Mouse (Mus musculus): ENCODE results near the gene Amotl1. TPM values are rescaled to one million over a fixed set of nuclear protein-coding genes. Genes with fewer than 3 reads are reported as not detected.

The Amotl1 gene
- polyA plus RNA-seq, 1 experiment from 2014 or later: 28.6 TPM

- Histone ChIP-seq H3K4me3 (ENCODE audit: low read depth, low read length) (no peak overlapping the region), H3K9ac (replicated peaks; ENCODE audit: low read length) (no peak overlapping the region), H3K27me3 (ENCODE audit: control insufficient read depth, insufficient read depth, low read length) (no peaks in the 10 kb centered on the region), H3K27ac (replicated peaks; ENCODE audit: low read depth, low read length) (no peak overlapping the region), H3K4me2 (ENCODE audit: low read depth, low read length) (no peak overlapping the region), H3K36me3 (replicated peaks; ENCODE audit: control insufficient read depth, insufficient read depth, low read depth, low read length) (no peaks in the 10 kb centered on the region), H3K4me1 (ENCODE audit: control insufficient read depth, insufficient read depth, low read length) (no peaks in the 10 kb centered on the region), H3K9me3 (replicated peaks; ENCODE audit: control insufficient read depth, low read length) (no peaks in the 10 kb centered on the region)
- ATAC-seq (replicated peaks; ENCODE audit: insufficient number of reproducible peaks, low FRiP score, low TSS enrichment, low read depth) (no peak), DNase-seq (ENCODE audit: low spot score) (no peak)
- 74% methylated on average over 5 of the region's 5 CpGs for WGBS
Measured at GRCm38 (mm10) chr9:14530004-14530403, 114.9 kb downstream of the Amotl1 start.

- no peak overlapping the region for H3K9ac ChIP-seq (replicated peaks; ENCODE audit: low read length)
- no peaks in the 10 kb centered on the region for H3K36me3 ChIP-seq (replicated peaks; ENCODE audit: control insufficient read depth, insufficient read depth, low read depth, low read length)
- no peak overlapping the region for H3K4me2 ChIP-seq (ENCODE audit: low read depth, low read length)
- no peak for ATAC-seq (replicated peaks; ENCODE audit: insufficient number of reproducible peaks, low FRiP score, low TSS enrichment, low read depth)
- DNase-seq (ENCODE audit: low spot score): peak; percentile 81
- no peaks in the 10 kb centered on the region for H3K4me1 ChIP-seq (ENCODE audit: control insufficient read depth, insufficient read depth, low read length)
- no peaks in the 10 kb centered on the region for H3K9me3 ChIP-seq (replicated peaks; ENCODE audit: control insufficient read depth, low read length)
- H3K27ac ChIP-seq (replicated peaks; ENCODE audit: low read depth, low read length): no peak overlapping the region
- H3K27me3 ChIP-seq (ENCODE audit: control insufficient read depth, insufficient read depth, low read length): no peaks in the 10 kb centered on the region
- WGBS: 14% methylated on average over 4 of the region's 4 CpGs
- no peak overlapping the region for H3K4me3 ChIP-seq (ENCODE audit: low read depth, low read length)
Measured at GRCm38 (mm10) chr9:14523408-14524043, 121.3 kb downstream of the Amotl1 start.

GRCm38 (mm10) chr9:14521695-14522094 is 123.2 kb downstream of the Amotl1 start:
- WGBS: 43% methylated on average over 2 of the region's 2 CpGs
- H3K27me3 ChIP-seq (ENCODE audit: control insufficient read depth, insufficient read depth, low read length): no peaks in the 10 kb centered on the region
- no peak for ATAC-seq (replicated peaks; ENCODE audit: insufficient number of reproducible peaks, low FRiP score, low TSS enrichment, low read depth)
- no peak for DNase-seq (ENCODE audit: low spot score)
- H3K9me3 ChIP-seq (replicated peaks; ENCODE audit: control insufficient read depth, low read length): no peaks in the 10 kb centered on the region
- H3K4me3 ChIP-seq (ENCODE audit: low read depth, low read length): no peak overlapping the region
- no peak overlapping the region for H3K4me2 ChIP-seq (ENCODE audit: low read depth, low read length)
- H3K27ac ChIP-seq (replicated peaks; ENCODE audit: low read depth, low read length): no peak overlapping the region
- no peaks in the 10 kb centered on the region for H3K36me3 ChIP-seq (replicated peaks; ENCODE audit: control insufficient read depth, insufficient read depth, low read depth, low read length)
- no peak overlapping the region for H3K9ac ChIP-seq (replicated peaks; ENCODE audit: low read length)
- no peaks in the 10 kb centered on the region for H3K4me1 ChIP-seq (ENCODE audit: control insufficient read depth, insufficient read depth, low read length)

- H3K4me2 ChIP-seq (ENCODE audit: low read depth, low read length): no peak overlapping the region
- ATAC-seq (replicated peaks; ENCODE audit: insufficient number of reproducible peaks, low FRiP score, low TSS enrichment, low read depth): no peak
- H3K27ac ChIP-seq (replicated peaks; ENCODE audit: low read depth, low read length): no peak overlapping the region
- H3K27me3 ChIP-seq (ENCODE audit: control insufficient read depth, insufficient read depth, low read length): no peaks in the 10 kb centered on the region
- no peaks in the 10 kb centered on the region for H3K36me3 ChIP-seq (replicated peaks; ENCODE audit: control insufficient read depth, insufficient read depth, low read depth, low read length)
- DNase-seq (ENCODE audit: low spot score): peak; percentile 25
- no peaks in the 10 kb centered on the region for H3K9me3 ChIP-seq (replicated peaks; ENCODE audit: control insufficient read depth, low read length)
- H3K4me1 ChIP-seq (ENCODE audit: control insufficient read depth, insufficient read depth, low read length): no peaks in the 10 kb centered on the region
- H3K4me3 ChIP-seq (ENCODE audit: low read depth, low read length): no peak overlapping the region
- WGBS: 34% methylated on average over 3 of the region's 3 CpGs
- no peak overlapping the region for H3K9ac ChIP-seq (replicated peaks; ENCODE audit: low read length)
Measured at GRCm38 (mm10) chr9:14520971-14521670, 123.7 kb downstream of the Amotl1 start.

GRCm38 (mm10) chr9:14518105-14518504 is 126.8 kb downstream of the Amotl1 start:
- H3K27me3 ChIP-seq (ENCODE audit: control insufficient read depth, insufficient read depth, low read length): no peaks in the 10 kb centered on the region
- 72% methylated on average over 3 of the region's 3 CpGs for WGBS
- H3K27ac ChIP-seq (replicated peaks; ENCODE audit: low read depth, low read length): no peak overlapping the region
- DNase-seq (ENCODE audit: low spot score) (no peak), ATAC-seq (replicated peaks; ENCODE audit: insufficient number of reproducible peaks, low FRiP score, low TSS enrichment, low read depth) (no peak)
- no peak overlapping the region for H3K4me3 ChIP-seq (ENCODE audit: low read depth, low read length)
- H3K36me3 ChIP-seq (replicated peaks; ENCODE audit: control insufficient read depth, insufficient read depth, low read depth, low read length): no peaks in the 10 kb centered on the region
- no peaks in the 10 kb centered on the region for H3K9me3 ChIP-seq (replicated peaks; ENCODE audit: control insufficient read depth, low read length)
- H3K4me1 ChIP-seq (ENCODE audit: control insufficient read depth, insufficient read depth, low read length): no peaks in the 10 kb centered on the region
- no peak overlapping the region for H3K4me2 ChIP-seq (ENCODE audit: low read depth, low read length)
- no peak overlapping the region for H3K9ac ChIP-seq (replicated peaks; ENCODE audit: low read length)

GRCm38 (mm10) chr9:14517296-14517695 is 127.6 kb downstream of the Amotl1 start:
- 47% methylated on average over 1 of the region's 1 CpGs for WGBS
- no peak for DNase-seq (ENCODE audit: low spot score)

GRCm38 (mm10) chr9:14512633-14513445 is 132.0 kb downstream of the Amotl1 start:
- H3K27ac ChIP-seq (replicated peaks; ENCODE audit: low read depth, low read length): no peak overlapping the region
- no peaks in the 10 kb centered on the region for H3K9me3 ChIP-seq (replicated peaks; ENCODE audit: control insufficient read depth, low read length)
- H3K9ac ChIP-seq (replicated peaks; ENCODE audit: low read length): no peak overlapping the region
- DNase-seq (ENCODE audit: low spot score): peak; percentile 74
- H3K27me3 ChIP-seq (ENCODE audit: control insufficient read depth, insufficient read depth, low read length): no peaks in the 10 kb centered on the region
- H3K36me3 ChIP-seq (replicated peaks; ENCODE audit: control insufficient read depth, insufficient read depth, low read depth, low read length): peaks cover 3% of the 10 kb centered on the region; the same call in 1 of the 2 replicates
- H3K4me3 ChIP-seq (ENCODE audit: low read depth, low read length): no peak overlapping the region
- no peak overlapping the region for H3K4me2 ChIP-seq (ENCODE audit: low read depth, low read length)
- WGBS: 74% methylated on average over 9 of the region's 9 CpGs
- ATAC-seq (replicated peaks; ENCODE audit: insufficient number of reproducible peaks, low FRiP score, low TSS enrichment, low read depth): peak; percentile 72
- H3K4me1 ChIP-seq (ENCODE audit: control insufficient read depth, insufficient read depth, low read length): no peaks in the 10 kb centered on the region

More at GRCm38 (mm10) chr9:14517296-14517695, 127.6 kb downstream of the Amotl1 start:
- ATAC-seq (replicated peaks; ENCODE audit: insufficient number of reproducible peaks, low FRiP score, low TSS enrichment, low read depth): no peak
- Histone ChIP-seq H3K36me3 (replicated peaks; ENCODE audit: control insufficient read depth, insufficient read depth, low read depth, low read length) (no peaks in the 10 kb centered on the region), H3K4me3 (ENCODE audit: low read depth, low read length) (no peak overlapping the region), H3K27me3 (ENCODE audit: control insufficient read depth, insufficient read depth, low read length) (no peaks in the 10 kb centered on the region), H3K9me3 (replicated peaks; ENCODE audit: control insufficient read depth, low read length) (no peaks in the 10 kb centered on the region), H3K9ac (replicated peaks; ENCODE audit: low read length) (no peak overlapping the region), H3K4me2 (ENCODE audit: low read depth, low read length) (no peak overlapping the region), H3K27ac (replicated peaks; ENCODE audit: low read depth, low read length) (no peak overlapping the region), H3K4me1 (ENCODE audit: control insufficient read depth, insufficient read depth, low read length) (no peaks in the 10 kb centered on the region)

Data from embryonic facial prominence, embryonic 11.5 days (tissue).